Mouse (Mus musculus): Measurements from ENCODE around the gene Epn2.
"Not testable (repeated sequence)": the region's sequence is repeated elsewhere in the genome, so short reads cannot be mapped to it uniquely, and the experiment has no call there.

Epn2 gene

DNA sequence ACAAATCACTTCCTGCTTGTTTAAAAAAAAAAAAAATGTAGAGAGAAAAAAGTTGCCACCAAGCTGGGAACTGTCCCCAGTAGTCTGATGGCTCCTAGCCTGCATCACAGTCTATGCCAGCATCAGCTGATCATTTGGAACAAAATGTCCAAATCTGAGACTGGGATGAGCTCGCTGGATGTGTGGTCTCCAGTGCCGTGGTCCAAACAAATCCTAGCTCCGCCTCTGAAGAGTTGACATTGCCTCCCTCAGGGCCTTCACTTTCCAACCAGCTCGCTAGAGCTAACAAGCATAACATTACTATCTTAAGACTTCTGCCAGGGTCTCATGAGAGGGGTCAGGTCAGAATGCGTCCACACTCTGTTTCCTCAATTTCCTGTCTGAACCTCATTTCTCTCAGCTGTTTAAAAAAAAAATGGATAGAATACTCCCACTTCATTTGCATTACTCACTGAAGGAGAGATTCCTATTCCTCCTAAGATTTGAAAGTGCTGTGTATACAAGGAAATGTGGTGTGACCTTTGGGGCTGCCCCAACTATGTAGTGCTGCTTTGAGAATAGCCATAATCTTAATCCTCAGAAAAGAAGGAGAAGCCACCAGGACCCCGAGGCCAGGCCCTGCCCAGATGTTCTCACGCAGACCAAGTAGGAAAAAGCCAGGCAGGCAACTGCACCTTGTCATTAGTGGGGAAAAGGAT, 11.2 kb upstream of the Epn2 start:
- DNase-seq: no peak

DNA sequence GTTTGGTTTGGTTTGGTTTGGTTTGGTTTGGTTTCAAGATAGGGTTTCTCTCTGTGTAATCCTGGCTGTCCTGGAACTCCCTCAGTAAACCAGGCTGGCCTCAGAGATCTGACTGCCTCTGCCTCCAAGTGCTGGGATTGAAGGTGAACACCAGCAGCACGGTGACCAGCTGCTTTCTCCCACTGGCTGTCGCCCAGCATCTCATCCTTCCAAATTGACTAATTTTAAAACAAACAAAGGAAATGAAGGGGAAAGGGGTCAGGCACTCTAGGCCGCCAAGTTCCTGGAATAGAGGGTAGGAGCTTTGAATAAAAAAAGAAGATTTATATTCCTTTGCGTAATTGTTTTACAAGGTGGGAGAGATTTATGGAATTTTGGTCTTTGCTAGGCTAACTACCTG, 5.9 kb upstream of the Epn2 start:
- DNase-seq: no peak

DNA sequence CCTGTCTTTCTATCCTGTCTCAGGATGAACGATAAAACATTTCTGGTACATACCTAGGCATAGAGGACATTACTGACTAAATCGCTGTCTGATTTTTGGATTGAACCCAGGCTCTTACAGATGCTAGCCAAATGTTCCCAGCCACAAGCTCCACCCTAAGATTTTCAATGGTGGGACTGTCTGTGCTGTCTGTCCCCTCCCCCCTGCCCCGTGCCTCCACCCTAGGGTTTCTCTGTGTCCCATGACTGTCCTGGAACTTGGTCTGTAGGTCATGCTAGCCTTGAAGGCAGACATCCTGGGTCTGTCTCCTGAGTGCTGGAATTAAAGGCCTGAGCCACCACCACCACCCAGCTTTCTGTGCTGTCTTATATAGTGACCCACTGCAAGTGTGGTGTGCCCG, 5.3 kb upstream of the Epn2 start:
- DNase-seq: no peak

DNA sequence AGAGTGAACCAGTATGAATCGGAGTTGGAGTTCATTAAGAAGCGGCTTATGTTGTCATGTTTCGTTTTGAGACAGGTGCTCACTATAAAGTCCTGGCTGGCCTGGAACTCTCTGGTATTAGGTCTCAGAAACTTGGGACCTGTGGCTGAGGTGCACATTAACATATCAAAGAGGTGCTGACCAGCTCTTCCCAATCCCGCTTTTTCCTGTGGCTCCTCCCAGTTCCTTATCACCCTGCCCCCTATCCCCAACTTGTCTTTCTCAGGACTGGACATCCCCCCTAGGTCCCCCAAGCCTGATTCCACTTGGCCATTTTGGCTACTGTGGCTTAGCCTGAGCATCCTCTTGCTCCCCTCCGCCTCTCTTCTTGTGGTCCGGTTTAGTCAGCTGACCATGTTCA, 4.6 kb upstream of the Epn2 start:
- DNase-seq: no peak

DNA sequence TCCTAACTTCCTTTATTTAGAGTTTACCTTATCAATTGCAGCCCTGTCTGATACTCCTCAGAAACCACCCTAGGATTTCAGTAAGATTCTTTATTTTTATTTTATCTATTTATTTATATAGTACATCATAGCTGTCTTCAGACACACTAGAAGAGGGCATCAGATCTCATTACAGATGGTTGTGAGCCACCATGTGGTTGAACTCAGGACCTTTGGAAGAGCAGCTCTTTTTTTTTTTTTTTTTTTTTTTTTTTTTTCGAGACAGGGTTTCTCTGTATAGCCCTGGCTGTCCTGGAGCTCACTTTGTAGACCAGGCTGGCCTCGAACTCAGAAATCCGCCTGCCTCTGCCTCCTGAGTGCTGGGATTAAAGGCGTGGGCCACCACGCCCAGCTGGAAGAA, 3.3 kb upstream of the Epn2 start:
- not testable (repeated sequence) for DNase-seq

DNA sequence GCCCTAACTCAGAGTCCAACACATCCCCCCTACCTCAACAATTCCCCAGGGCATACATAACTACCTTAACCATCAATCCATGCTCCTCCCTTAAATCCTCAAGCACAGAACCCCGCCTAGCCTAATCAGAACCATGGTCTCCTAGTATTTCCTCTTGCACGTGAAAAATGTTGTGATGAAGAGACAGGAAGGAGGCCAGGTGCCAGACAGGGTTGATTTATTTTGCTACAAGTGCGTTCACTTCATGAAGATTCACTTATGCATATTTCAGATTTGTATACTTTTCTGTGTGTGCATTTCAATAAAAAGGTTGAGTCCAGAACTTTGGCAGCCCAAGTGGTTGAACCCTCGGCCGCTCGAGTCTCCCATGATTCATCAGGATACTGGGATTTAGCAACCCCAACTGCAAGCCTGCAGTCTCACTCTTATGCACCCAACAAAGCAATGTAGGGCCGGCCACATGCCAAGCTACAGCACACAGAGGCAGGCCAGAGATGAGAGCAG, 443 bp upstream of the Epn2 start:
- DNase-seq: peak in 1 of 2 experiments; percentile 45

DNA sequence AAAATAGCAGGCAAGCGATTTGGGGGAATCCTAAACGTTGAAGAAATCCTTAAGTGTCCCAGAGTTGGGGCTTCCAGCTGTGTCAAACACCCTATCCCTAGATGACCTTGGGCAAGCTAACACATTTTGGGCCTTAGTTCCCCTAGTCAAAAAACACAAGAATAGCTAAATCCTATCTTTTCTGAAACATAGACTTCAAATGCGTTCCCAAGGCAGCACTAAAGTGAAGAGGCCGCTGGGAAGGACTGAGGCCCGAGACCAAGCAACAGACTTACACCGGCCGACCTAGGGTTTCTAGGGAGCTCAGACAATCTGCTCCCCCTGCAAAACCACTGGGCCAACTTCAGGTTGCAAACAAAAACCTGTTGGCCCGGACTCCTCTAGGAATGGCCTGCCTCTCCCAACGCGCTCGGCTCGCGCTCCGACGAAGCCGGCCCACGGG, 925 bp downstream of the Epn2 start:
- no peak for DNase-seq

DNA sequence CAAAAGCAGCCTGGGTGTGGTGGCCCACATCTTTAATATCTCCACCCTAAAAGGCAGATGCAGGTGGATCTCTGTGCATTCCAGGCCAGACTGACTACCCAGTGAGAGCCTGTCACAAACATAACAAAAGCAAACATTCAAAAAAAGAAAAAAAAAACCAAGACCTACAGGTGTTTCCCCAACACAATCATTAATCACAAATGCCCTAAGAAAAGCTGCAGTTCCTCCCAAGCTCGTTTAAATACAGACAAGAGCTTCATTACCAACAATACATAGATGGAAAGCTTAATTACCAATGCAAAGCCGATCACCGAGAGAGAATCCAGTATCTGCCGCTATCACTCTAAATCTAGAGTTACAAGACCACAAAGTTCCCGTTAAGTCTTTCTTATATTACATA, 1.5 kb downstream of the Epn2 start:
- no peak for DNase-seq

DNA sequence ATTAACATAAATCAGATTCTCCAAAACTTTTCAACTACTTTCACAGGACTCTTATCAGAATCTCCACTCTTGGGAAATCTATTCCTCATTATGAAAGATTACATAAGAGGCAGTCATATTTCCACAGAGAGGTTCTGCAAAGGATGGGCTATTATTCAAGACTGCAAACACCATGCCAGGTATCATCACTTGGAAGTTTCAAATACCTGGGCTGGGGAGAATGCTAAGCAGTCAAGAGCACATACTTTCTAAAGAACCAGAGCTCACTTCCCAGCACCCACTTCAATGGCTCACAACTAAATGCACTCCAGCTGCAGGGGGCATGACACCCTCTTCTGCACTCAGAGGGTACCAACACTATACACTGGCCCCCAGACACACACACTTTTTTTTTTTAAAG, 2.1 kb downstream of the Epn2 start:
- no peak for DNase-seq

DNA sequence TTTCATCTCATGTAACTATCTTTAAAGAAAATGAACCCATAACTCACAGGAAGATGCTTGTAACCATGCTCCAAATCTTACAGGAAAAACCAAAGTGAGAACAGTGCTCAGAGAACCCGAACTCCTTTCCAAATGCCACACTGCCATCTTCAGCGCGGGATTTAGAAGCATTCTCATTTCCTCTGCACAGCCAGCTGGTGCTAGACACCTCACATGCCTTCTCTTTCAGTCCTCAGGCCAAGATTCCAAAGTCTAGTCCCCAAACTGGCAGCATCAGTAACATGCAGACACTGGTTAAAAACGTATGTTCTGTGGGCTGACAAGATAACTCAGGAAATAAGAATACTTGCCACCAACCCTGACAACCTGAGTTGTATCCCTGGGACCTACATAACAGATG, 6.2 kb downstream of the Epn2 start:
- peak in 1 of 2 experiments; percentile 53 for DNase-seq

DNA sequence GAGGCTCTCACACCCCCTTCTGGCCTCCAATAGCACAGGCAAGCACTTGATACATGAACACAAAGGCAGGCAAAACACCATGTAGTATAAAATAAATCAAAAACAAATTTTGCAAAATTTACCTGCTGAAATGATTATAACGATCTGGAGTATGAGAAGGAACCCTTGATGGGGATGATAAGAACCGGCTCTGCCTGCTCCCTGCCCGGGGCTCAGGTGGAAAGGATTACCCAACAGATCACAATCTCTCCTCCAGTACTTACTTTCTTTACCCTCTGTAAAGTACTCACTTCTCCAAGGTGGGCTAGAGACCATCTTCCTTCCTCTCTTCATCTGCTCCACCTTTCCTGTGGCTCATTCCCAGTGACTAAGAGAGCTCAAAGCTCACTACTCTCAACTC, 8.3 kb downstream of the Epn2 start:
- no peak for DNase-seq

DNA sequence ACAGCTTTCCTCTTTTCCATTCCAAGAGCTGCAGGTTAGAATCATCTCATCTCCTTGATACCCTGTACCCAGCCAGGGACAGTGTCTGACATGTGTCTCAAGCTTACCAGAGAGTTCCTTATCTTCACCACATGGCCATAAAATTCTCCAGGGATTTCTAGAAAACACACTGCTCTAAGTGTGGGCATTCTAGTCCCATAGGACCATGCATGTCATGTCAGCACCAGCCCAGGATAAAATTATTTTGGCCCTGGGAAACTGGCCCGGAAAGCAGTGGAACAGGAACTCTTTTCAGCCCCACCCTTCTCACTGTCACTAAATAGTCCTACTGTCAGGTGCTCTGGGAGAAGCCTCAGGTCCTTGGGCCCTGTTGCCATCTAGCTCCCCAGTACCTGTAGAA, 9.8 kb downstream of the Epn2 start:
- no peak for DNase-seq

DNA sequence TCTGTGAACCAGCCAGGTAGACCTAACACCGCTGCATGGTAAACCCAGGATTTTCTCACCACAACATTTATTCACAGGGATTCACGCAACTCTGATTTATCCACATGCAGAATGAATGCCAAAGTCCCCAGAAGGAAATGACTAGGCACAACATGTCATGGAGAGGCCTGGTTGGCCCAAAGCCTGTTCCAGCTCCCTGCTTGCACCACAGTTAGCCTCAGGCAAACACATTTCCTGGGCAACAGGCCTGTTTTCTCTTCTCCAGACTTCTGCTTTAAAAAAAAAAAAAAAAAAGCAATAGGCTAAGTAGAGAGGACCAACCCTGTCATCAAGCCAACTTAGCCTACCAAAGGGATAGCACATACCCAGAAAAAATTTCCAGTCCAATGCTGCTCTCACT, 14.9 kb downstream of the Epn2 start:
- peak; percentile 83 to 89 for DNase-seq

DNA sequence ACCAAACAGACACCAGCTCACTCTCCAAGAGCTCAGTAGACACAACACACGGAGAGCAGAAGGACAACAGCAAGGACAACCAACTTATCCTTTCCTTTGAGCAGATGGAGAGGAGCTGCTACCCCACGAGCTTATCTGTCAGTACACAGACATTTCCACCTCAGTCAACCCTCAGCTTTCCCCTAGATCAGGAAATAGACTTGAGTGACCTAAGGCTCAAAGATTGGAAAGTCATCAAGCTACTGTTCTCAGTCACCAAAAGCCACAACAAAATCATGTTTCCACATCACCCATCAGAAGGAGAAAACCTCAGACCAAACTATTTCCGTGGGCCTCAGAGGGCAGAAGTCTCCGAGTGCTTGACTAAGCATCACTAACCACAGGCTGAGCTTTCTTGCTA, 15.5 kb downstream of the Epn2 start:
- no peak for DNase-seq

DNA sequence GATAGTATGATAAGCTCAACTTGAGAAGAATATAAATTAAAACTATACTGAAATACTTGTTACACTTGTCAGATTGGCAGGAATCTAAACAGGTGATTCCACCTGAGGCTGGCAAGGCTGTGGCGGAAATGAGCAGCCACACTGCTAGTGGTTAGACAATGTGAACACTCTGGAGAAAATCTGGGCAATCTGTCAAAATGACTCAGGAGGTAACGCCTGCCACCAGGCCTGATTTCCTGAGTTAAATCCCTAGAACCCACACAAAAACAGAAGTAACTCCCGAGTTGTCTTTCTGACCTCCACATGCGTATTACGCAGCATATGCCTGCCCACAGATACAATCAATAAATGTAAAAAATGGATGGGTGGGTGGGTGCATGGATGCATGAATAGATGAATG, 17.1 kb downstream of the Epn2 start:
- peak; percentile 66 to 75 for DNase-seq

DNA sequence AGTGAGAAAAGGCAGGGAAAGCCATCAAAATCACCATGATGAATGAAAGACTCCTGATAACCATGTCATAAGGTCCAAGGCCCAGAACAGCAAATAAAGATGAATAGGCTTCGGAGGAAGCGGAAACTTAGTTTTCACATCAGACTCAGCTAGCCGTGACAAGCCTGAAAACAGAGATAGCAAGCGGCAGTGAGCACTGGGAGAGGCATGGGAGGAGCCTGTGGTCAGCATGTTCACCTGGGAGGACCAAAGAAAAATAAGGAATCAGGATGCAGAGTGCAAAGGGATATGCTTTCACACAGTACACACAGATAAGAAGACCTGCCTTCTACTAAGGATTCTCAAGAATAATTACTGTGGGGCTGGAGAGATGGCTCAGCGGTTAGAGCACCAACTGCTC, 19.9 kb downstream of the Epn2 start:
- no peak for DNase-seq

DNA sequence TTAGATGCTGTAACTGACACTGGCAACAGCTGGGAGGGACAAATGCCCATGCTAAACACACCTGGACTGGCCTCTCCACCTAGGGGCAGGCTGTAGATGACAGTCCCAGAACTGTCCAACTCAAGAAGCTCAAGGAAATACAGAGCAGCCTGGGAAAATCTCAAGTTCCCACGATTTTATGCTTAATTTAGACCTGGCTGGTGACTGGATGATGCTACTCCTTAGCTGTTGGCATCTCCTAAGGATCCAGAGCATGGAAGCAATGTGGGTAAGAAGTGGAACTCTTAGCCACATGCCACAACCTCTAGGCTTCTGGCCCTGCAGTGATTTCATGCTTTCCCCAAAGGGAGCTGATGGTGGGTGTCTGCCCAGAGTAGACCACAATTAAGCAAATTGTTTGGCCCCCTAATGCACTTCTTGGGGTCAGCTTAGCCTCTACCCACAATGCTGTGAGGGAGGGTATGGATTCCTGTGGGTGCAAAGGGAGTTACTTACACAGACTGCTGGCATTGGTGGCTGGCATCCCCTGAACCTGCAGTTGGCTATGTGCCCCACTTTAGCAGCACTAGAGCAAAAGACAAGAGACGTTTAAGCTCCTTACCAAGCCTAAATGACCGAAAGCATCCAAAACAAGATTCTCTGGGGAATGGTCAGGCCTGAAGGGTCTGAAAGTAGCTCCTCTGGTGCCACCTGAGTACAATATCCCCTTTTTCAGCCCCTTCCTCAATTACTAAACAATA, 26.3 kb downstream of the Epn2 start:
- peak; percentile 72 to 75 for DNase-seq

DNA sequence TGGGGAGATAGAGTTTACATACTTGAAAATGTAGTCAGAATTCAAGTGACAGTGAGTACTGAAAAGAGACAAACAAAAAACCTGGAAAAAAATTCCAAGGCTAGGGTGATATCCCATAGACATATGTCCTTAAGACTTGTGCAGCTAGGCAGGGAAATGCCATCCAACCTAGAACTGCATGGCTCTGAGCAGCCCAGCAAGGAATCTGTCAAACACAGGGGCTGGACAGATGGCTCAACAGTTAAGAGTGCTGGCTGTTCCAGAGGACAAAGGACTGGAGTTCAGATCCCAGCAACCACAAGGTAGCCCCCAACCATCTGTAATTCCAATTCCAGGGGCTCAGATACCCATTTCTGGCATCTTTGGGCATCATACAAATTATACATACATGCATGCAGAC, 28.9 kb downstream of the Epn2 start:
- DNase-seq: peak; percentile 48 to 51

DNA sequence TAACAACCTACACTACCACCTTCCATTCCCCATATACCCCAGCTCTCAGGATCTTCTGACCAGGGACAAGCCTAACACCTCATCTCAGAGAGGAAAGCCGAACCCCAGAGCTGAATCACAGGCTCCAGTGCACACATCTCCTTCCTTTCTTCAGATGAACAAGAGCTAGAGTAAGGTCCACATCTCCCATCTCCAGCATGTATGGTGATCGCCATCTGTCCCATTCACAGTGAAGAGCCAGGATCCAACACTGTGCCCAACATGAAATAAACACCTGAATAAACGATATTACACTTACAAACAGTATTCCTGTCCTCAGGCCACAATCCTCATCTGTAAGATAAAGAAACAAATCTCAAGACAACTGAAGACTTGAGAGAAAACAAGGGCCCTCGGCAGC, 31.8 kb downstream of the Epn2 start:
- peak in 1 of 2 experiments; percentile 40 for DNase-seq

DNA sequence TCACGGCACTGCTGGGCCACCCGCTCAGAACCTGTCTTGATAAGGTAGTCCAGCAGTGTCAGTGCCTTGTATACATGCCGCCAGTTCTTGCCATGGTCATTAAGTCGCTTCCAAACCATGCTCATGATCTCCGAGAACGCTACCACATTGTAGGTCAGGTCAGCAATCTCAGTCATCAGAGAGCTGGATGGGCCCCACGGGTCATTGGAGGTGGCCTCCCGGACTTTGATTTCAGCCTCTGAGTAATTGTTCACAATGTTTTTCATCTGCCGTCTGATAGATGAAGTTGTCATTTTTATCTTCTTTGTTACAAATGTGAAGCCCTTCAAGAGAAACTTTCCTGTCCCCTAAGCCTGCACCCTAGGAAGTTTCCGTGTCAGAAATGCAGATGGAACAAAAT, 33.0 kb downstream of the Epn2 start:
- DNase-seq: no peak

DNA sequence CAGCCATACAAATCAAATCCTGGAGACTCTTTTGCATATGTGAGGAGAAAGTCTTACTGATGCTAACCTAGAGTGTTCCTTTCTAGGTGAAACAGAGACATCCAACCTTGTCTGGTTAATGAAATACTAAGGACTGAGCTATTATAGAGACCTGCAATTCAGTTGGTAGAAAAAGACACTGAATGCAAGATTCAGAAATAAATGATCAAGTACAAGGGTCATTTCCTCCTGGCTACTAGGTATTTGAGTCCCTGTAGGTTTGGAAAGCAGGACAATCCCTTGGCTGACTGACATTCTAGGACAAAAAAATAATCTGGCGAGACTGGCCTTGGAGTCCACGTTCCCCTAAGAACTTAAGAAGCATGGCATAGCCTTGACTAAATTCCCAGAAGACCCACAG, 33.9 kb downstream of the Epn2 start:
- DNase-seq: no peak

DNA sequence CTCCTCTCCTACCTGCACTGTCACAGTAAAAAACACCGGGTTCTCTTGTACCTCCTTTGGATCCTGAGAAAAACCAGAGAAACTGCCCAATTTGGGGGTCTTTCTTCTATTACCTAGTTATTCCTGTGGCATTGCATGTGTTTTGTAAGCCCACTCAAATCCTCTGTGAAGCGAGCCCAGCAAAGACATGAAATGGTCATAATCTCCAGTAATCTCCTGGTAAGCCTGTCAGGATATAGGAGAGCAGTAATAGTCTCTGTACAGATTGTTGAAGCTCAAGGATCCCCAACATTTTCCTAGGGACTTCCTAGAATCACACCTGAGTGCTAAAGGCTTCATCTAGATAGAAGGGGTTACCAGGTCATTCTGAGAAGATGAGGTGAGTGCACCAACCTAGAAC, 38.4 kb downstream of the Epn2 start:
- no peak for DNase-seq

DNA sequence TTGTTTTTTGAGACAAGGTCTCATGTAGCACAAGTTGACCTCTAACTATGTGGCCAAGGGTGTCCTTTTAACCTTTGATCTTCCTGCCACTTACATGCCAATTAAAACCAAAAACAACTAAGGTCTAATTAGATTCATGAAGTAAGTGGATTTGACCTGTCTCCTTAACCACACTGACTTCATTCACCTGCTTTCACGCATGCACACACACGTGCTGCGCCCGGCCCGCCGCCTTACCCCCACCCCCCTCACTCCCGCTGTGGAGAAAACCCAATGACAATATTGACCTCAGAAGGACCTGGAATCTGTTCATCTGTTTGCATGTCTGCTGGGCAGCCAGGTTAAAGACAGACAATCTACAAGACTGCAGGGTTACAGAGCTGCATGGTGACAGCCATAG, 38.8 kb downstream of the Epn2 start:
- no peak for DNase-seq

DNA sequence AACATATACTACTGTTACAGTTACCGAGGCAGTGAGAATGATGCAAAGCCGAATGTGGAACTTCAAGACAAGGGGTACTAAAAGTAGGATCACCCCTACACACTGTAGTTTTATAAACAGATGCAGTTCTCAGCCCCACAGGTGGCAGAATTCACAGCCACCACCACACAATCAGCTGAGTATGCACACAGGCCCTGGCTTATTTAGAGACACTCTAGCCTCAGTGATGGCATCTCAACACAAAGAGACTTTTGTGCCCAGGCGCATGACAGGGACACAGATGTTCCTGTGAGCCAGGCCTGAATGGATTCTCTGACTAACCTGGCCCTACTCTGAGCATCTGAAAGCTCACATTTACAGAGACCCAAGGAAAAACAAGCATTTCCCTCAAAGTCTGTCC, 42.1 kb downstream of the Epn2 start:
- DNase-seq: no peak

DNA sequence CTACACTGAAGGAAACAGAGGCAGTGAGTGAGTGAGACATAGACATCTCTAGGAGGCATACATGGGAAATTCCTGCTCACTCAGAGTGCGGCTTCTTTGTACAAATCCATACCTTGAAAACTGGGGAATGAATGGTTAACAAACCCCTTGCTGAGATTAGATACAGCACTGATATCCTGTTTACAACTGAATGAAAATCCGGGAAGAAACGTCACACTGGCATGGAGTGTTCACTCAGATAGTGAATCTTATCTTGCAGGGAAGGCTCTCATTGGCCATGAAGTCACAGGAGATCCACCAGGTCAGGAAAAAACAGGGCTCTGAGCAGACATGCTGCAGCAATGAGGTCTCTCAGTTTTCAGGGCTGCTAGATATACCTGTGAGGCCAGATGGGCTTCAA, 42.5 kb downstream of the Epn2 start:
- DNase-seq: no peak
